Mouse (Mus musculus) limb, embryonic 11.5 days (tissue): ENCODE data around the gene Zic4. TPM values are rescaled to one million over a fixed set of nuclear protein-coding genes. Genes with fewer than 3 reads are reported as not detected.

Experiments
- ATAC-seq: fragments of 200-750 bp; cut with Nextera tagmentation; 2 replicates; pipeline ENCODE4 v1.8.0; 2017; ENCODE audit warnings: low read depth; ENCODE audit not compliant: insufficient number of reproducible peaks, low FRiP score, low TSS enrichment
- DNase-seq: peaks from one replicate; pipeline ENCODE4 v3.0.0-alpha.2; 2015; ENCODE audit warnings: low spot score
- H3K27ac ChIP-seq: fragments of 300-500 bp; sonication (generic); replicated peaks from 2 replicates; pipeline ENCODE4 v1.5.1; 2014; ENCODE audit warnings: low read depth, mild to moderate bottlenecking, low read length
- H3K27me3 ChIP-seq: fragments of 300-500 bp; sonication (generic); 2 replicates; pipeline ENCODE4 v1.6.1; 2014; ENCODE audit warnings: mild to moderate bottlenecking, low read length, mixed read lengths; ENCODE audit not compliant: control insufficient read depth, insufficient read depth
- H3K36me3 ChIP-seq: fragments of 300-500 bp; sonication (generic); 2 replicates; pipeline ENCODE4 v1.6.1; 2014; ENCODE audit warnings: mild to moderate bottlenecking, low read length, moderate library complexity, mixed read lengths; ENCODE audit not compliant: control insufficient read depth, insufficient read depth
- H3K4me1 ChIP-seq: fragments of 300-500 bp; sonication (generic); 2 replicates; pipeline ENCODE4 v1.6.1; 2014; ENCODE audit warnings: low read length, mixed read lengths; ENCODE audit not compliant: control insufficient read depth, insufficient read depth
- H3K4me2 ChIP-seq: fragments of 300-500 bp; sonication (generic); 2 replicates; pipeline ENCODE4 v1.6.1; 2014; ENCODE audit warnings: low read depth, mild to moderate bottlenecking, moderate library complexity; ENCODE audit not compliant: severe bottlenecking
- H3K4me3 ChIP-seq: fragments of 300-500 bp; sonication (generic); 2 replicates; pipeline ENCODE4 v1.5.1; 2014; ENCODE audit warnings: low read depth, low read length
- H3K9ac ChIP-seq: fragments of 300-500 bp; sonication (generic); 2 replicates; pipeline ENCODE4 v1.6.1; 2014; ENCODE audit warnings: mild to moderate bottlenecking, low read length
- H3K9me3 ChIP-seq: fragments of 300-500 bp; sonication (generic); 2 replicates; pipeline ENCODE4 v1.6.1; 2016; ENCODE audit warnings: low read length; ENCODE audit not compliant: control insufficient read depth
- WGBS: fragments of 180-500 bp; shearing (Covaris S2); extraction: QIAGEN DNeasy Blood & Tissue Kit; methylation state at CpG from one replicate; pipeline ENCODE4 v1.1.7; 2014; 5-methylcytosine and 5-hydroxymethylcytosine counted together
- polyA plus RNA-seq: library from polyadenylated mRNA; unstranded; fragments of >200 nt; fragmentation: Nextera tagmentation; extraction: Ambion mirVana; gene quantifications from 2 replicates; pipeline ENCODE4 v1.2.1, GENCODE M21; 2014

Zic4 gene
- polyA plus RNA-seq, 1 experiment from 2014 or later: 0.37 TPM

- H3K4me1 ChIP-seq: no peaks in the 10 kb centered on the region
- no peak overlapping the region for H3K9ac ChIP-seq
- peak; percentile 45 for DNase-seq
- H3K36me3 ChIP-seq: no peaks in the 10 kb centered on the region
- no peak for ATAC-seq
- peaks cover 72% of the 10 kb centered on the region for H3K27me3 ChIP-seq
- H3K4me3 ChIP-seq: no peak overlapping the region
- H3K9me3 ChIP-seq: no peaks in the 10 kb centered on the region
- 3% methylated on average over 34 of the region's 37 CpGs for WGBS
- no peak overlapping the region for H3K27ac ChIP-seq
- H3K4me2 ChIP-seq: no peak overlapping the region
These were observed 8.4 kb upstream of the Zic4 start for GRCm38 (mm10) chr9:91353551-91354433.

DNA sequence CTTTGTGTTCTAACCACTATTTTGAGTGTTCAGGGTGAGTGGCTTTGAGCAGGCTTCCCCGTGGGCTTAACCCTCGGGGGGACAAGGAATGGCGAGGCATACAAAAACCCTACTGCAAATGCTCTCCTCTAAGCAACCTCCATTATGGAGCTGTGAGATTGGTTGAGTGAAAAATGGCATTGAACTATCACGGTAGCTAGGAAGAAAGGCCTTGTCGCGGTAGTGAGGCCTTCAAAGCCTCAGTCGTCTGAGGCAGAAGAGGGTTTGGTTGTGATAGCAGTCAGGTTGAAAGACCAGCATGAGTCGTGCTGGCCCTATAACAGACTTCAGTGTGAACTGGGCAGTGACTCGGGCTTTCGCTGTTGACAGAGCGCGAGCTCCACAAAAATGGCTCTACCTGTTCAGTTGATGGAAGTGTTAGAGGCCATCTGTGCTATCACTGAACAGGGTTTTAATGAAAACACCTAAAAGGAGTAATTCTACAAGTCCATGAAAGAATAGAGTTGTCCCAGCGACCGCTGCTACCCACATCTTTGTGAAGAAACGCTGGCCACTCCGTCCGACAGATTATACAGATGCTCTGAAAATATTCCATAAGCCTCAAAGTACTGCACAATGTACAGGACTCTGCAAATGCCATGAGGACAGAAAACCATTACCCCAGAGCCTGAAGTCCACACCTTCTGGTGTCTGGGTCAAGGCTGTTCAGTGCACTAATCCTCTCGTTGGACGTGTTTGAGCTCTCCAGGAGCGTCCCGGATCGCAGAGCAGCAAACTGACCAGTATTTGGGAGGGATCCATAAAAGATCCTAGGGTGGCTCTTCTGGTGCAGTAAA is 7.6 kb upstream of the Zic4 start:
- no peak overlapping the region for H3K4me2 ChIP-seq
- H3K4me3 ChIP-seq: no peak overlapping the region
- H3K27me3 ChIP-seq: peaks cover 77% of the 10 kb centered on the region
- ATAC-seq: no peak
- DNase-seq: peak; percentile 52
- H3K36me3 ChIP-seq: no peaks in the 10 kb centered on the region
- H3K27ac ChIP-seq: no peak overlapping the region
- 2% methylated on average over 22 of the region's 22 CpGs for WGBS
- no peaks in the 10 kb centered on the region for H3K9me3 ChIP-seq
- no peaks in the 10 kb centered on the region for H3K4me1 ChIP-seq
- H3K9ac ChIP-seq: no peak overlapping the region

DNA sequence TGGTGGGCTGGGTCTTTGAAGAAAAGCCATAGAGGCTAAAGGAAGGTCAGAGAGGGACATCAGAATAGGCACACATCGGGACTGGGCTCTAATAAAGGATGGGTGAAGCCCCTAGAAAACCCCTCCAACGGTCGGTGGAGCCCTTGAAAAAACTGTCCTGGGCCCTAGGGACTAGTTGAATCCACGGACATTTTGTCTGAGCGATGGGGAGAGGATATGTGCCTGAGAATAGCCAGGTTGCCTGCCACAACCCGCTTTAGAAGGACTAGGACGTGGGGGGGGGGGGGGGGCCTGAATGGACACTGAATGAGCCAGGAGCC is 7.0 kb upstream of the Zic4 start:
- WGBS: 0% methylated on average over 6 of the region's 7 CpGs
- no peak overlapping the region for H3K27ac ChIP-seq
- H3K9ac ChIP-seq: no peak overlapping the region
- no peaks in the 10 kb centered on the region for H3K36me3 ChIP-seq
- H3K9me3 ChIP-seq: no peaks in the 10 kb centered on the region
- ATAC-seq (no peak), DNase-seq (peak; percentile 27)
- peaks cover 76% of the 10 kb centered on the region for H3K27me3 ChIP-seq
- H3K4me2 ChIP-seq: 0 out of 2 replicates have a peak overlapping the region, but pooled peaks have one; percentile 28
- H3K4me1 ChIP-seq: no peaks in the 10 kb centered on the region
- H3K4me3 ChIP-seq: no peak overlapping the region; the same call in 1 of the 2 replicates

DNA sequence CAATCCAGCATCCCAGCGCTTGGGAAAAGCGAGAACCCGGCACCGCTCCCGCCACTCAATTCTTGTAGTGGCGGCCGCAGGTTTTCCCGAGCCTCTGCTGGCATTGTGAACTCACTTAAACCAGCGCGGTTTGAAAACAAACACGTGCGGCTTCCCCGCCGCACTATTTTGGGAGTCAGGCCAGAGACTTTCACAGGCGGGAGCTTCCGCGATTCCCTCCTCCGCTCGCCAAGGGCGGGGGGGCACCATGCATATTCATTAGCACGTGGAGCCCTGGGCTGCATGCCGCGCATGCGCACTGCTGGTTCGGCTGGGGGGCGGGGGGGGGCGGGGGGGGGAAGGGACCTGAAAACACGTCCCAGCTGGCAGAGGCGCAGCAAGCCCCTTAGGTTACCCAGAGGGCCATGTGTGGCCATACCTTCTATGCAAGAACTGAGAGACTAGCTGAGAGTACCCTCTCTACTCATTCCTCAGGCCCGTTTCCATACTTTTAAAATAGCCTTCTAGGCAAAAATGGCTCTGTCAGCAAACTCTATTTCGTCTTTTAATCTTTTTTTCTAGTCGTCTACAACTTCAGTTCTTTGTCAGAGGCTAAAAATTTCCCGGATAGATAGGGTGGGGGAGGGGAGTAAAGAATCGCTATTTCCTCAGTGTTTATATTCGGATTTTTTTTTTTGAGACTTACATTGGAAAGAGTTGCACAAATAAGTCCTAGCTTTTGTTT is 6.4 kb upstream of the Zic4 start:
- peak overlapping the region; percentile 12; the same call in 1 of the 2 replicates for H3K4me3 ChIP-seq
- H3K4me1 ChIP-seq: no peaks in the 10 kb centered on the region
- H3K27ac ChIP-seq: no peak overlapping the region
- H3K36me3 ChIP-seq: no peaks in the 10 kb centered on the region
- peak overlapping the region; percentile 28; the same call in 1 of the 2 replicates for H3K4me2 ChIP-seq
- H3K9ac ChIP-seq: no peak overlapping the region
- under 1% methylated on average over 35 of the region's 35 CpGs for WGBS
- ATAC-seq: peak; percentile 33; the same call in 1 of the 2 replicates
- H3K27me3 ChIP-seq: peaks cover 74% of the 10 kb centered on the region
- DNase-seq: peak; percentile 64
- H3K9me3 ChIP-seq: no peaks in the 10 kb centered on the region

- Histone ChIP-seq H3K9me3 (no peaks in the 10 kb centered on the region), H3K4me3 (no peak overlapping the region), H3K27me3 (peaks cover 74% of the 10 kb centered on the region), H3K27ac (no peak overlapping the region), H3K36me3 (no peaks in the 10 kb centered on the region), H3K4me1 (no peaks in the 10 kb centered on the region), H3K9ac (no peak overlapping the region), H3K4me2 (no peak overlapping the region)
- no peak for ATAC-seq
- WGBS: 12% methylated on average over 4 of the region's 4 CpGs
- no peak for DNase-seq
These were observed 5.9 kb upstream of the Zic4 start for GRCm38 (mm10) chr9:91356353-91356740.

DNA sequence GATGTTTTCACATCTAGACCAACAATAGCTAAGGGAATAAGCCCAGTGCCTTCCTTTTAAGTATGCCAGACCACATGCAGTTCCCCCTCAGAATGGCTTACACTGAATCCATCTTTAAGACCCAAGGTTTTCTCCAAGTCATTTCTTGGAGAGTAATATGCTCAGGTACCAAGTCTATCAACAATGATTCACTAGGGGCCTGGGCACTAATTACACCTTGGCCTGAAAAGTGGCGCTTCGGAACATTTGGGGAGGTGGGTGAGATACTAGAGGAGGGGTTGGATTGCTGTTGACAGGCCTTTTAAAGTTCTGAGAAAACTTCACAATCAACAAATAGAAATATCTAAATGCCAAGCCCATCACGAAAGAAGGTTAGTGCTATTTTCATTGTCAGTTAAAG is 4.9 kb upstream of the Zic4 start:
- no peaks in the 10 kb centered on the region for H3K4me1 ChIP-seq
- H3K4me3 ChIP-seq: no peak overlapping the region
- H3K9ac ChIP-seq: no peak overlapping the region
- H3K27me3 ChIP-seq: peaks cover 76% of the 10 kb centered on the region
- H3K27ac ChIP-seq: no peak overlapping the region
- no peaks in the 10 kb centered on the region for H3K36me3 ChIP-seq
- no peak overlapping the region for H3K4me2 ChIP-seq
- DNase-seq (peak; percentile 17), ATAC-seq (no peak)
- 5% methylated on average over 3 of the region's 3 CpGs for WGBS
- H3K9me3 ChIP-seq: no peaks in the 10 kb centered on the region

GRCm38 (mm10) chr9:91358851-91359687 is 3.1 kb upstream of the Zic4 start:
- Histone ChIP-seq H3K4me2 (no peak overlapping the region), H3K9me3 (no peaks in the 10 kb centered on the region), H3K4me3 (no peak overlapping the region), H3K27ac (no peak overlapping the region), H3K27me3 (peaks cover 80% of the 10 kb centered on the region), H3K36me3 (no peaks in the 10 kb centered on the region), H3K4me1 (no peaks in the 10 kb centered on the region), H3K9ac (no peak overlapping the region)
- ATAC-seq: no peak
- peak; percentile 52 for DNase-seq
- WGBS: 8% methylated on average over 10 of the region's 10 CpGs
